Mouse (Mus musculus) forebrain, embryonic 16.5 days (tissue): ENCODE data around the gene Tacc2. TPM values are rescaled to one million over a fixed set of nuclear protein-coding genes. Genes with fewer than 3 reads are reported as not detected.

Source experiments
- ATAC-seq: fragments of 200-750 bp; cut with Nextera tagmentation; 2 replicates; pipeline ENCODE4 v1.8.0; 2017; ENCODE audit warnings: mild to moderate bottlenecking, moderate library complexity
- H3K27ac ChIP-seq: fragments of 300-500 bp; sonication (generic); 2 replicates; pipeline ENCODE4 v1.5.1; 2014; ENCODE audit warnings: low read length, control low read depth
- H3K27me3 ChIP-seq: fragments of 300-500 bp; sonication (generic); replicated peaks from 2 replicates; pipeline ENCODE4 v1.6.1; 2014; ENCODE audit warnings: low read length; ENCODE audit not compliant: control insufficient read depth, insufficient read depth
- H3K36me3 ChIP-seq: fragments of 300-500 bp; sonication (generic); 2 replicates; pipeline ENCODE4 v1.6.1; 2014; ENCODE audit not compliant: control insufficient read depth, insufficient read depth
- H3K4me1 ChIP-seq: fragments of 300-500 bp; sonication (generic); replicated peaks from 2 replicates; pipeline ENCODE4 v1.6.1; 2014; ENCODE audit warnings: low read length; ENCODE audit not compliant: control insufficient read depth, insufficient read depth
- H3K4me2 ChIP-seq: fragments of 300-500 bp; sonication (generic); 2 replicates; pipeline ENCODE4 v1.6.1; 2014; ENCODE audit warnings: mild to moderate bottlenecking, low read length, control low read depth
- H3K4me3 ChIP-seq: fragments of 300-500 bp; sonication (generic); replicated peaks from 2 replicates; pipeline ENCODE4 v1.5.1; 2014; ENCODE audit warnings: mild to moderate bottlenecking, low read length, control low read depth
- H3K9ac ChIP-seq: fragments of 300-500 bp; sonication (generic); replicated peaks from 2 replicates; pipeline ENCODE4 v1.6.1; 2014; ENCODE audit warnings: low read depth, low read length, control low read depth
- H3K9me3 ChIP-seq: fragments of 300-500 bp; sonication (generic); 2 replicates; pipeline ENCODE4 v1.6.1; 2016; ENCODE audit warnings: low read length; ENCODE audit not compliant: control insufficient read depth
- WGBS: fragments of 180-500 bp; shearing (Covaris S2); extraction: QIAGEN DNeasy Blood & Tissue Kit; methylation state at CpG from one replicate; pipeline ENCODE4 v1.1.7; 2014; 5-methylcytosine and 5-hydroxymethylcytosine counted together
- polyA plus RNA-seq: library from polyadenylated mRNA; unstranded; fragments of >200 nt; fragmentation: Nextera tagmentation; extraction: Ambion mirVana; gene quantifications from 2 replicates; pipeline ENCODE4 v1.2.1, GENCODE M21; 2015

Gene Tacc2
- polyA plus RNA-seq, 1 experiment from 2014 or later = 59.0 TPM

GRCm38 (mm10) chr7:130600074-130600473 lies 22.8 kb downstream of the Tacc2 start:
- H3K4me2 ChIP-seq = no peak overlapping the region
- no peak overlapping the region for H3K27ac ChIP-seq
- no peak overlapping the region for H3K4me3 ChIP-seq
- H3K9me3 ChIP-seq = no peaks in the 10 kb centered on the region
- H3K27me3 ChIP-seq = no peaks in the 10 kb centered on the region
- ATAC-seq = no peak
- no peaks in the 10 kb centered on the region for H3K36me3 ChIP-seq
- 87% methylated on average over 3 of the region's 3 CpGs for WGBS
- H3K9ac ChIP-seq = no peak overlapping the region
- H3K4me1 ChIP-seq = peaks cover 12% of the 10 kb centered on the region

DNA sequence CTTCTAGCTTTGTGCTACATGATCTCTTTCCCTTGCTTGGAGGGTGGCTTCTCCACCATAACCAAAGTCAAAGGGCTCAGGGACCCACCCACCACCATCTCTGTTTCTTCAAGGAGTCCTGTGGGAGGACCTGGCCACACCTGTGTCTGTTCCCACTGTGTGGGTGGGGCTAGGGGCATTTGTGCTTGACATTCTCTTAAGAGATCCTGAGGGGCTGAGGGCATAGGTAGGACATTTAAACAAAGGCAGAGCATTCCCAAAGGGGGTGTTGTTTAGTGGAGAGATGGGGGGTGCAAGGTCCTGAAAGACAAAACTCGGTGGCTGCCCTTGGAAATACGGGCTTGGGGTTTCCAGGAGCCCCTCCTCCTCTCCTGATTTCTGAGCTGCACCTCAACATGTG lies 23.3 kb downstream of the Tacc2 start:
- WGBS = 64% methylated on average over 2 of the region's 2 CpGs

GRCm38 (mm10) chr7:130602804-130603203 lies 25.6 kb downstream of the Tacc2 start:
- Histone ChIP-seq H3K4me3 (no peak overlapping the region), H3K9me3 (no peaks in the 10 kb centered on the region), H3K9ac (no peak overlapping the region), H3K36me3 (no peaks in the 10 kb centered on the region), H3K4me1 (peaks cover under 1% of the 10 kb centered on the region; the same call in 1 of the 2 replicates), H3K27me3 (no peaks in the 10 kb centered on the region), H3K4me2 (no peak overlapping the region), H3K27ac (no peak overlapping the region)
- 93% methylated on average over 1 of the region's 1 CpGs for WGBS
- no peak for ATAC-seq

More for the DNA sequence above, 23.3 kb downstream of the Tacc2 start:
- H3K4me2 ChIP-seq = no peak overlapping the region
- no peak overlapping the region for H3K9ac ChIP-seq
- H3K9me3 ChIP-seq = no peaks in the 10 kb centered on the region
- H3K4me3 ChIP-seq = no peak overlapping the region
- no peaks in the 10 kb centered on the region for H3K27me3 ChIP-seq
- no peak overlapping the region for H3K27ac ChIP-seq
- no peak for ATAC-seq
- H3K36me3 ChIP-seq = no peaks in the 10 kb centered on the region
- H3K4me1 ChIP-seq = peaks cover 12% of the 10 kb centered on the region

- H3K4me2 ChIP-seq = no peak overlapping the region
- H3K9me3 ChIP-seq = no peaks in the 10 kb centered on the region
- no peaks in the 10 kb centered on the region for H3K4me1 ChIP-seq
- no peak overlapping the region for H3K9ac ChIP-seq
- WGBS = 87% methylated on average over 5 of the region's 5 CpGs
- no peak overlapping the region for H3K27ac ChIP-seq
- no peaks in the 10 kb centered on the region for H3K36me3 ChIP-seq
- ATAC-seq = no peak
- H3K27me3 ChIP-seq = no peaks in the 10 kb centered on the region
- no peak overlapping the region for H3K4me3 ChIP-seq
Measured at GRCm38 (mm10) chr7:130603556-130603955, 26.3 kb downstream of the Tacc2 start.

- no peak overlapping the region for H3K4me3 ChIP-seq
- no peak overlapping the region for H3K27ac ChIP-seq
- H3K4me1 ChIP-seq = no peaks in the 10 kb centered on the region
- 84% methylated on average over 2 of the region's 2 CpGs for WGBS
- no peak overlapping the region for H3K4me2 ChIP-seq
- no peaks in the 10 kb centered on the region for H3K9me3 ChIP-seq
- no peaks in the 10 kb centered on the region for H3K27me3 ChIP-seq
- H3K36me3 ChIP-seq = no peaks in the 10 kb centered on the region
- no peak for ATAC-seq
- H3K9ac ChIP-seq = no peak overlapping the region
Measured at GRCm38 (mm10) chr7:130604390-130604789, 27.2 kb downstream of the Tacc2 start.

GRCm38 (mm10) chr7:130605111-130605510 lies 27.9 kb downstream of the Tacc2 start:
- no peak overlapping the region for H3K4me3 ChIP-seq
- H3K4me1 ChIP-seq = no peaks in the 10 kb centered on the region
- no peaks in the 10 kb centered on the region for H3K36me3 ChIP-seq
- no peak overlapping the region for H3K4me2 ChIP-seq
- ATAC-seq = no peak
- no peaks in the 10 kb centered on the region for H3K27me3 ChIP-seq
- H3K9ac ChIP-seq = no peak overlapping the region
- H3K27ac ChIP-seq = no peak overlapping the region
- H3K9me3 ChIP-seq = no peaks in the 10 kb centered on the region
- 31% methylated on average over 6 of the region's 6 CpGs for WGBS

GRCm38 (mm10) chr7:130606958-130607357 lies 29.7 kb downstream of the Tacc2 start:
- ATAC-seq = no peak
- Histone ChIP-seq H3K27ac (no peak overlapping the region), H3K4me2 (no peak overlapping the region), H3K4me3 (no peak overlapping the region), H3K9me3 (no peaks in the 10 kb centered on the region), H3K4me1 (no peaks in the 10 kb centered on the region), H3K27me3 (no peaks in the 10 kb centered on the region), H3K9ac (no peak overlapping the region), H3K36me3 (no peaks in the 10 kb centered on the region)
- WGBS = 81% methylated on average over 4 of the region's 4 CpGs

DNA sequence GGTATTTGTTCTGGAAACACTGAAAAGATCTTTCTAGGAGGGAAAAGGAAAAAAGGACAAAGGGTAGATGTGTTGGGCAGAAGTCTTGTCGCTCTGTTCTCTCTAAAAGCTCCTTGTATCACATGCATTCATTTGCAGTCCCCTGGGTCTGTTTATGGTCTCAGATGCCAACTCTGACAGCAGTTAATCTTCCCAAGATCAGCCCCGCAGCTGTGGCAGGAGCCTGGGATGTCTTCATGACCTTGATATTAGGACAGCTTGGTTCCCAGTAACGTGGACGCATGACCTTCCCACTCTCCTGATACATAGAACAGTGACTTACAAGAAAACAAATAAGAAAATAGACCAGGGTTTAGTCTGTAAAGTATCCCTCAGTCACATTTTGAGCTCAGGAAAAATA lies 36.7 kb downstream of the Tacc2 start:
- Histone ChIP-seq H3K27me3 (no peaks in the 10 kb centered on the region), H3K27ac (no peak overlapping the region), H3K9me3 (no peaks in the 10 kb centered on the region), H3K36me3 (no peaks in the 10 kb centered on the region), H3K4me1 (no peaks in the 10 kb centered on the region), H3K4me2 (no peak overlapping the region), H3K9ac (no peak overlapping the region), H3K4me3 (no peak overlapping the region)
- ATAC-seq = no peak
- 79% methylated on average over 4 of the region's 4 CpGs for WGBS

DNA sequence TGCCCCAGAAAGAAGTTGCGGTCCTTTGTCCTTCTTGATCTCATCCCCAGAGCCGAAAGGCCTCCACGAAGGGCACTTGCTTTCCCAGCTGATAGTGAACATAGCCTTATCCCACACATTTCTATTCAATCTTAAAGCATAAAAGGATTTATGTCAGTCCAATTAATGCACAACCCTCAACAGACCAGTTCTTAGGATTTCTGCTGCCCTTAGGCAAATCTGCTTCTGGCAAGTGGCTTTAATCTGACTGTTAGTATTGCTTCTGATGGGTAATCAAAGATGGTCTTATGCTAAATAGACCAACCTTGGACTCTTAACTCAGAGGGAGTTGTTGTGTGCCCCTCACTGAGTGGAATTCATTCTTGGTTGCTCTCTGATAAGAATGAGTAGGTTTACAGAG lies 40.4 kb downstream of the Tacc2 start:
- no peak for ATAC-seq
- H3K27ac ChIP-seq = no peak overlapping the region
- H3K36me3 ChIP-seq = no peaks in the 10 kb centered on the region
- no peak overlapping the region for H3K9ac ChIP-seq
- 91% methylated on average over 3 of the region's 3 CpGs for WGBS
- H3K27me3 ChIP-seq = no peaks in the 10 kb centered on the region
- no peaks in the 10 kb centered on the region for H3K4me1 ChIP-seq
- H3K4me3 ChIP-seq = no peak overlapping the region
- no peaks in the 10 kb centered on the region for H3K9me3 ChIP-seq
- no peak overlapping the region for H3K4me2 ChIP-seq

GRCm38 (mm10) chr7:130621068-130621467 lies 43.8 kb downstream of the Tacc2 start:
- no peak overlapping the region for H3K4me3 ChIP-seq
- no peak overlapping the region for H3K9ac ChIP-seq
- no peak for ATAC-seq
- H3K27ac ChIP-seq = no peak overlapping the region
- 96% methylated on average over 2 of the region's 2 CpGs for WGBS
- no peaks in the 10 kb centered on the region for H3K9me3 ChIP-seq
- no peaks in the 10 kb centered on the region for H3K36me3 ChIP-seq
- H3K4me1 ChIP-seq = no peaks in the 10 kb centered on the region
- no peaks in the 10 kb centered on the region for H3K27me3 ChIP-seq
- H3K4me2 ChIP-seq = no peak overlapping the region
